Mouse (Mus musculus) gastrocnemius, postnatal 36 days (tissue): ENCODE results near the gene Zfp286. TPM values are rescaled to one million over a fixed set of nuclear protein-coding genes. Genes with fewer than 3 reads are reported as not detected.

Experiments used
- DNase-seq, 2 experiments: peaks; one replicate each; pipeline ENCODE4 v3.0.0; 2022
- intact Hi-C: fragments of 180-260 bp; cut with DNase I; formaldehyde crosslinking; loops from one replicate; pipeline ENCODE4 v1.15.1; 2025
- long read RNA-seq, 2 experiments: library from polyadenylated mRNA; stranded (forward); transcript quantifications; one replicate each; pipeline ENCODE4 v2.0.0; 2021
- total RNA-seq, 2 experiments: library from RNA; stranded (reverse); gene quantifications; 2 replicates each; pipeline ENCODE4 v1.2.3; 2021

Gene Zfp286
- total RNA-seq: under 1 TPM; 0.79 to 0.91 TPM
- long read RNA-seq, experiment 1: 0 reads
- long read RNA-seq, experiment 2, partial matches to known transcripts: 0 of 1 reads
- long read RNA-seq, experiment 2, other reads (novel, unspliced or antisense): 0 of 1 reads

GRCm38 (mm10) chr11:62788935-62789616 is at the start of gene Zfp286:
Zfp286 (minus strand) TSS chr11:62789462.
- peak; percentile 66 to 68 for DNase-seq
- intact Hi-C loops: no loop called here

DNA sequence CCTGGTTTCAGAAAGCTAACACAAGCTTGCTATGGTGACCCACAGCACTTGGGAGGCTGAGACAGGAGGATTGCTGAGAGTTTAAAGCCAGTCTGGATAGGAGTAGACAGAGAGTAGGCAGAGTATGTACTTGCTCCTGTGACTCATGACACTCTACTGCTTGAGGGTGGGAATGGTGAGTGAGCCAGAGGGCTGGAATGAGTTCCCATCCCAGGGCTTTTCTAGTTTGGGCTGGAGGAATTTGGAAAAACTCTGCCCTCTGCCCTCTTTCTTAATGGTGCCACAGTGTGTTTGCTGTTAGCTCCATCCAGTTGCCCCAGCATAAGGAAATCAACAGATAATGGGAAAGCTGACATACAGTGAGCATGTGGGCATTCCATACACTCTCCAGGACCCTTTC is 42.6 kb upstream of the Zfp286 start:
- intact Hi-C loops: no loop called here
- no peak for DNase-seq

DNA sequence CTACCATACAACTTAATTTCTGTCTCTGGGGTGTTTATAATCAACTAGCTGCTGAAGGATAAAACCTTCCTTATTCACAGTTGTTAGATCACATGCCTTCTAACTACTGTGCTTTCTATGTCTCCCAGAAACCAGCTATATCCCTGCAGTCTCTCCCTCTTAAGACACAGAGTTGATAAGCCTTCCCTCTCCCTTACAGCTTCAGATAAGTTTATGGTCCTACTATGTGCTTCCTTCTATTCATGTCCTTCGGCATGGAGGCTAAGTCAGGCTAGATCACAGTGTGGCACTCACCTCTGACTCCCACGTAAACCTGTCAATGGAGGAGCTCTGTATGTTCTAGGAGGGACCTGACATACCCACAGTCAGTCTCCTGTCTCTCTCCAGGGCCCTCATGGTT is 41.1 kb upstream of the Zfp286 start:
- intact Hi-C loops: no loop called here
- DNase-seq: no peak

GRCm38 (mm10) chr11:62827911-62828310 is 38.6 kb upstream of the Zfp286 start:
- intact Hi-C loops: no loop called here
- no peak for DNase-seq

DNA sequence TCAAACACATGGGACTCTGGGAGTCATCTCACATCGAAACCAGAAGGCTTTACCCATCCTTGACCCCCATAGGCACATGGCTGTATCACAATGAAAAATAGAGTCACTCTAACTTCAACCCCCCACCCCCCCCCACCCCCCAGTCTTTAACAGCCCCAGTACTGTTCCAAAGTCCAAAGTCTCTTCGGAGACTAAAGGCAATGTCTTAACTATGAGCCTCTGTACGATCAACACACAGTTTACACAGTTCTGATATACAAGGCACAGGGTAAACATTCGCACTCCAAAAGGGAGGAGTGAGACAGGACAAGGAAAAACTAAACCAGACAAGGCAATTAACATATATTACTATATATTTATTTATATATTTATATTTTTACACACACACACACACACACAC is 37.9 kb upstream of the Zfp286 start:
- DNase-seq: no peak
- intact Hi-C loops: no loop called here

DNA sequence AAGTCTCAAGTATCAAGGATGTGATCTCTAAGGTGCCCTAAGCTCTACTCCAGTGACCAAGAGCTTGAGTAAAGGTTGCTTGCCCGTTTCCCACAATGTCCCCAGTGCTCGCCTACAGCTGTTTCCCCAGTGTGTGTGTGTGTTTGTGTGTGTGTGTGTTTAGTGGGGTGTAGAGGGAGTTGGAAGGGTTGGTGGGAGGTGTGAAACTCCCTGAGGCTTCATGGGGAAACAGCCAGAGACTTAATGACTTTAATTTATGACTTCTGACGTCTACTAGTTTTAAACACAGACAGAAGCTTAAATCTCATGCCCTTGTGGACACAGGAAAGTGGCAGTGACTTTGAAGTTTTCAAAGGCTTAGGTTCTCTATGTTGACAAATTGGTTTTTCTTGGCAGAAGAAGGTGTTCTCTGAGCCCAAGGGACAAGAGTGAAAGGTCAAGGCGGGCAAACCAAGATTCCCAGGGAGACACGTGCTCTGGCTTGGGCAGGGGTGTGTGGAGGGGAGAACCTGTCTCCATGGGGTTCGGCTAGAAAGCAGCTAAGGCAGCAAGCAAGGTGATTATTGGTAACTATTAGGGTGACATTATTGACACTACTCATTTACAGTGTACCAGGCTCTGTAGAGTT is 37.0 kb upstream of the Zfp286 start:
- intact Hi-C loops: no loop called here
- DNase-seq: no peak

GRCm38 (mm10) chr11:62825222-62826105 is 36.2 kb upstream of the Zfp286 start:
- no peak for DNase-seq
- intact Hi-C loops: no loop called here

- intact Hi-C loops: no loop called here
- DNase-seq: no peak
Observed at GRCm38 (mm10) chr11:62824211-62824610, 34.9 kb upstream of the Zfp286 start.

- intact Hi-C loops: no loop called here
- DNase-seq: no peak
Observed at GRCm38 (mm10) chr11:62821893-62822292, 32.6 kb upstream of the Zfp286 start.

- DNase-seq: no peak
- intact Hi-C loops: no loop called here
Observed at GRCm38 (mm10) chr11:62820661-62821437, 31.6 kb upstream of the Zfp286 start.

DNA sequence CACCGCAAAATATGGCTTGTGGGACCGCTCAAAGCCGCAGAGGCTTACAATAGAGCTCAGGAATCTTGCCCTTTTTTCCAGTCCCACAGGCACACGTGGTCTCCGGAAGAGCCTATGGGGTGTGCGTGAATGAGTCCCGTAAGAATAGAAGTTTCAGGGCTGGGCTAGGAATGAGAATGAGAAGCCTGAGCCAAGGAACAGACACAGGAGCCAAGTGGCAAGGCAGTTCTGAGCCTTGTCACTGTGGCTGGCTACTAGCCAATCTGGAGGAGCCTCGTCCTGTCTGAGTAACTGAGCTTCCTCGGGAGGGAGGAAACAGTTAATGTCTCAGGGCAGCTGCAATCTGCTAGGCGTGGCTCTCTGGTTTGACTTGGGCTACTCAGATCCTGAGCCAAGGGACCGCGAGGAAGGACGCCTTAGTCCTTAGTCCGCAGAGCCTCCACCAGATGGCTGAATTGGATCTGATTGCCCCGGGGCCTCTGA is 30.8 kb upstream of the Zfp286 start, which contains the start of gene Trim16:
Trim16 (plus strand) TSS at position 173 of the 483 bp plus-strand sequence.
- DNase-seq: peak; percentile 71 to 84
- intact Hi-C loops: no loop called here

- intact Hi-C loops: no loop called here
- DNase-seq: no peak
Observed at GRCm38 (mm10) chr11:62819059-62819686, 29.9 kb upstream of the Zfp286 start.

DNA sequence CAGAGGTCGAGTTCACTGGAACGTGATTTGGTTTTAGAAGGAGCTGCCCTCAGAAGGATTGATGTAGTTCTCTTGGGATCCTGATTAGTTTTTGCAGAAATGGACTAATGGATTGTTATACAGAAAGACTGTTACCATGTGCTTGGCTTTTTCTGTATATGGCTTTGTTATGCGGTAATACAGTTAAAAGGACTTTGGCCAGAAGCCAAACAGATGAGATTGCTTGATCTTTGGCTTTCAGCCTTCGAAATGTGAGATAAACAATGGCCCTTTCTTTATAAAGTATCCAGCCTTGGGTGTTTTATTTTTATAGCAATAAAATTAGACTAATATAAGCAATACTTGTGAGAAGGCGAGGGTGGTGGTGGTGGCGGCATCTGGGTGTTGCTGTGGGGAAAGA is 27.3 kb upstream of the Zfp286 start:
- intact Hi-C loops: no loop called here
- no peak for DNase-seq

DNA sequence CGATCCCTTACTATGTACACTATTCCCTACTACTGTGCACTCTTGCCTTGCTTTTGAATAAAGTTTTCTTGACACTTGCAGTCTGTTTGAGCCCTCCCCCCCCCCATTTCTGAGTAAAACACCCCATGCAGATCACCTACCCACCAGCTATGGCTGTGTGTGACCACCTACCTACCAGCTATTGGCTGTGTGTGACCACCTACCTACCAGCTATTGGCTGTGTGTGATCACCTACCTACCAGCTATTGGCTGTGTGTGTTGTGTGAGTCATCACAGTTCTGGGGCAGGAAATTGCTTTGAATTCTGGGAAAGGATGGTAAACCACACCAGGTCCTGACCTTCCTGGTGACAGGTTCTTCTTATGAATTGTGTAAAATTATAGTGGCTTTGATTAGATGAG is 26.2 kb upstream of the Zfp286 start:
- intact Hi-C loops: no loop called here
- DNase-seq: no peak

- intact Hi-C loops: no loop called here
- DNase-seq: no peak
Observed at GRCm38 (mm10) chr11:62814625-62815024, 25.4 kb upstream of the Zfp286 start.

GRCm38 (mm10) chr11:62813970-62814624 is 24.8 kb upstream of the Zfp286 start:
- no peak for DNase-seq
- intact Hi-C loops: no loop called here

- intact Hi-C loops: no loop called here
- DNase-seq: no peak
Observed at GRCm38 (mm10) chr11:62813497-62813896, 24.2 kb upstream of the Zfp286 start.

DNA sequence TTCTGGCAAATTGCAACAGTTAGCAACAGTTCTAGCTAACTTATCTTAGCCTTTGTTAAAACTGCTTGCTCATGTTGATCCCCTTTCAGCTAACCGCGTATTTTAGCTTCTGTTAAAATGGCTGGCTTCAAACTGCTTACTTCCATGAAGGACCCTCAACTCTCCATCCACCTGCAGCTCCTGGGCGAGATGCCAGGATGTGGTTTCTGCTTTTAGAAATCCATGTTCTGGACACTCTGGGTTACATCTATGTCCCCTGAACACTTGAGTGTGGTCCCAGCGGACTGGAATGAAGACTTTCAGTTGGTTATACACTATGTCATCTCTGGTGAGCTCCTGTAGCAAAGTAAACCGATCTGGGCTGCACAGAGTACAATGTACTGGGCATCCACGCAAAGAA is 23.0 kb upstream of the Zfp286 start:
- intact Hi-C loops: no loop called here
- DNase-seq: no peak

- no peak for DNase-seq
- intact Hi-C loops: loop anchor here (5.0 kb wide), 1 partner anchor 52 kb away; no protein-coding TSS in a partner anchor
Observed at GRCm38 (mm10) chr11:62809201-62809600, 19.9 kb upstream of the Zfp286 start.
